Mouse (Mus musculus) v-Abl transformed pro-B cells (cell line): ENCODE measurements around the gene Il4ra.

Source experiments
- in situ Hi-C, 2 experiments: fragments of 400-800 bp; cut with MboI; formaldehyde crosslinking; loops; one replicate each; pipeline ENCODE4 v1.15.1; 2025; ENCODE audit not compliant: unreplicated experiment in 2 of 2

The Il4ra gene

DNA sequence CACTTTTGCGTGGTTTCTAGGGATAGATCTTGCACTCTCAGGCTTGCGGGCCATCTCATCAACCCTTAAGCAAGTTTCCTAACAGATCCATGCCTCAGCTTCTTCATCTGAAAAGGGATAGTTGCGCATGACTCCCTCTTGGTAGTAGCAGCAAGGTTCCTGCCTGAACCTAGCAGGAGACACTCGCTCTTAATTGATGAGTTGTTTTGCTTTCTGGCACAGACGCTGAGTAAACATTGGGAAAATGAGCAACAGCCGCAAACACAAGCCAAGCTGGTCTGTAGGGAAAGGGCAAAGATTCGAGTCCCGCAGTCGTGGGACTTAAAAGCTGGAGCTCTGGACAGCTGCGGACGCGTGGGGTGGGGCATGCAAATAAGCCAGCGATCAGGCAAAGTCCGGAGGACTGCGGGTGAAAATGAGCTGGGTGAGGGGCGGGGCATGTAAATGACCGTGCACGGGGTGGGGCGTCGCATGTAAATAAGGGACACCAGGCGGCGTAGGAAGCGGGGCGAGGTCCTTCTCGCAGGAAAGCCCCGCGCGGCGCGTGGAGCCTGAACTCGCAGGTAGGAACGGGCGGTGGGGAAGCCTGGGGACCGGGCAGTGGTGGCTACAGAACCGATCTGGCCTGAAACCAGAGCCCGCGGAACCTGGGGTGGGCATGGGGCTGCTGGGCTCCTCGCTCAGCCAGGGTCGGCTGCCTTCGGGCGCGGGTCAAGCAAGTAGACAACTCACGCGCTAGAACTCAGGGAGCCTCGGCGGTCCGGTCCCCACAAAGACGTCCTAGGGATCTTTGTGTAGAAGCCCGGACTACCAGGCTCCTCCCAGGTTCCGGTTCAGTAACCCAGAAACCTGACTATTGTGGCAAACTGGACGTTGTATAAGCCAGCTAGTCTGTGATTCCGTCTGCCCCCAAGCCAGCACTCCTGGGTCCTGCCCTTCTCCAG, at the start of gene Il4ra:
Il4ra (plus strand) TSS at position 355 of the 944 bp plus-strand sequence.
- in situ Hi-C loops: loop anchor here in 1 of 2 experiments (10.0 kb wide), 1 partner anchor 57 kb away; the partner anchor contains the start of gene Nsmce1

DNA sequence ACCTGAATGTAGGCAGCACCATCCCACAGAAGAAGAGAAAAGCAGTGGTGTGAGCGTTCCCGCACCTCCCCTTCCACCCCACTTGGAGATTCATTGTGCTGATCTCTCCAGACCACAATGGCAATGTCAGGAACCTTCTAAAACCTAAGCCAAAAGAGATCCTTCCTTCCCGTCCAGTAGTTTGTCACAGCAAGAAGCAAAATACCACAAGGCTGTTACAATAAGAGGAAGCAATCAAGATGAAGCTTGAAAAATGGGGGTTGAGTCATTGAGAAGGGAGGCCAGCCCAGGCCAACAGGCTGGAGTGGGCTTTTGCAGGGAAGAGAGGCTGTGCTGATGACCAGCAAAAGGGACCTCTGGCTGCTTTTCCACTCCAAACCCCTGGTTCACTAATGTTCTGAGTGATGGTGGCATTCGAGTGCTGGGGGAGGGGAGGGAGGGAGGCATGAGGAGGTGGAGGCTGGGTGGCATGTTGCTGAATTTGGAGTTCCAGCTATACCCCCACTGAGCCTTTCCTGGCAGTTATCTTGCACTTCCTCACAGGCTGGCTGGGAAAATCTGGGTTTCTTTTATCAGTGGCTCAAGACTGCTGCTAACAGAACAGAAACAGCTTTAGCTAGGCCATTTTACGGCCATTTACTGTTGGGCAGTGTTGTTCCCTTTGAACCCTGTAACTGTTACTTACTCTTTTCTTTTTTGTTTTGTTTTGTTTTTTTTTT, 48.4 kb upstream of the Il4ra start:
- in situ Hi-C loops: no loop called here

DNA sequence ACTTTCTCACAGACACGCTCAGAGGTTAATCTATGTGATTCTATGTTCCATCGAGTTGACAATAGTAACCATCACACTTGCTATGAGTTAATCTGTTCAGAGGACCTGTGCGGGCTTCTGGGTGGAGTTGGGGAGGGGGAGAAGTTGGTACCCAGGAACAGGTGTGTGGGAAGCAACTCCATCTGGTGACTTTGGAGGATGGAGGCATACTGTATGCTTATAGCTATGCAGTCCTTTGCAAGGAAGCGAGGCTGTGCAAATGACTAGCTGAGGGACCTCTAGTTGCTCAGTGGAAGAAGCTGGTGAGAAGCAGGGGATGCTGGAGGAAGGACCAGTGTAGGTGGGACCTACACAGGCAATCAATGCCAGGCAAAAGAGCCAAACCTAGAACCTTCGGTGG, 47.3 kb upstream of the Il4ra start:
- in situ Hi-C loops: no loop called here

DNA sequence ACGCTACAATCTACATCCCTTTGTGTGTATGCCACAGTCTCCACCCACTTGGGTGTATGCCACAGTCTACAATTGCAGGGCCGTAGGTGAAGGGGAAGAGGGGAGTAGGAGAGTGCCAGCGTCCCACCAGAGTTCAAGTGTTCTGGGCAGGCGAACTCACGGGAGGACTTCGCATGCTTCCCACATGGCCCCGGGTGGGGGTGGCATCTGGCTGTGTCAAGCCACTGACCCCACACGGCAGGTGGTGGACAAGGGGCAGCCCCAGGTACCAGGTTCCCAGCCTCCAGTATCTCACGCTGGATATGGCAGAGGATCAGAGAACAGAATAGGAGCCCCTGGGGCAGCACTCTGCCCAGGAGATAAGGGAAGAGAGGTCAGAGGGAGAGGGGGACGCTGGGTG, 46.4 kb upstream of the Il4ra start:
- in situ Hi-C loops: no loop called here

DNA sequence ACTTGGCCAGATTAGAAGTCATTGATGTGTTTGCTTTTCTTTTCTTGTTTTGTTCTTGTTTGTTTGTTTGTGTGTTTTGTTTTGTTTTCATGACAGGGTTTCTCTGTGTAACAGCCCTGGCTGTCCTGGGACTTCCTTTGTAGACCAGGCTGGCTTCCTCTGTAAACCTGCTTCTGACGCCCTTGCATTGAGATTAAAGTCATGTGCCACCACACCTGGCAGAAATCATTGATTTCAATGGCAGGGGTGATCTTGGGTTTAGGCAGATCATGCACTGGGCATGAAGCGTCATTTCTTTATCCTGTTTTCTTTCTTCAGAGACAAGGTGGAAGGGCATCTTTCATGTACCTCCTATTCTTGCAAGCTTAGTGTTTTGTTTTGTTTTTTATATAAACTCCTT, 44.6 kb upstream of the Il4ra start:
- in situ Hi-C loops: no loop called here

DNA sequence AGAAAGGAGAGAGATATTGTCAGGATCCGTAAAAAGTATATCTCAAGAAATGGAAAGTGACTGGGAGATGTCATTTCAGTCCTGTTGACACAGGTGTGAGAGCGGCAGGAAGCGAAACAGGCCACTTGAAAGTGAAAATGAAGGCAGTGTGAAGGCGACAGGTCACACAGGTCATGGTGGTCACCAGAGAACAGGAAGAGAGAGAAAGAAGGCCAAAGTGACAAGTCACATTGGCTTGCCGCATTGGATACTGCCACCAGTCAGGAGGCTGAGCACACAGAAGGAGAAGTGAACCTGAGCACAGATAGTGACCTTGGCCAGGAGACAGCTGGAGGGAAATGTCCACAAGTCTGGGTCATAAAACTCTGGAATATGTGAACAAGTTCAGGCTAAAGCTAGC, 40.5 kb upstream of the Il4ra start:
- in situ Hi-C loops: no loop called here

DNA sequence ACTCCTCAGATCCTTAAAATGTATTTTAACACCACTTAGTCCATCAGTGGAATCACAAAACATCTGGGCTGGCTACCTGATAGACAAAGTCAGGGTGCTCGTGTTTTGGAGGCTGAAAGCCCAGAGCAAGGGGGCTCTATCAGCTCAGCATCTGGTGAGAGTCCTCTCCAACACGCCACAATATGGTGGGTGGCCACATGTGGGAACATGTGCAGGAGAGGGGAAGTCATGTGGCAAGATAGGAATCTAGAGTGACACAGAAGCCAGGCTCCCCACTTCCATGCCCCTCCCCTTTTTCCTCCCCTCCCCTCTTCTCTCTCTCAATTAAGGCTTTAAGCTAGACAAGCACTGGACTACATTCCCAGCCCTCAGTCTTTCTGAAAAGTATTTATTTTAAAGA, 40.1 kb upstream of the Il4ra start:
- in situ Hi-C loops: no loop called here

DNA sequence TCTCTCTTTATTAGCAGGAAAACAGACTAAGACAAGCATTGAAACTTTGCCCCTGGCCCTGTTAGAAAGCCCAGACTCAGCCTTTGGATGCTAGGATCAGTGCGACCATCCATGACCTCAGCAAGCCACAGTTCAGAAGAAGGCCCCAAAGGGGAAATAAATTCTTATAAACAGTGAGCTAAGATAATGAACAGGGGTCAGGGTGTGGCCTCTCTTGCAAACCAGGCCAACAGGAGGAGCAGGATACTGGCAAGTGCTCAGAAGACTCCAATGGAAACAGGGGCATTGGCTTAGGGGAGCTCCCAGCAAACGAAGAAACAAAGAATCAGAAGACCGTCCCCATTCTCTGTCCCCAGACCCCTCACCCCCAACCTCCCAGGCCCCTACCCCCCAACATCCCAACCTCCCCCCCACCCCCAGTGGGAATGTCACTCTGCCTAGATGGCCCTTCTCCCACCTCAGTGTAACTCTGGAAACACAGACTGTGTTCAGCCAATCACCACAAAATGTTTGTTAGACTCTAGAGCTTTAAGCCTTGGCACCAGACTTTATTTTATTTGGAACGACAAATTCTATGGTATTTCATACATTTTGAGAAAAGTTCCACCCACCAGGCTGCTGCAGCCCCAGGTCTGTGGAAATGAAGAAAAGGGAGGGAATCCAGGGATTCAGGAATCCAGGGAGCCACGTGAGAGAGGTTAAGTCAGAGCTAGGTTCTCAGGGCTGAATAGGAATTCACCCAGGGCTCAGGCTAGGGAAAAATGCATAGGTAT, 36.7 kb upstream of the Il4ra start:
- in situ Hi-C loops: no loop called here

DNA sequence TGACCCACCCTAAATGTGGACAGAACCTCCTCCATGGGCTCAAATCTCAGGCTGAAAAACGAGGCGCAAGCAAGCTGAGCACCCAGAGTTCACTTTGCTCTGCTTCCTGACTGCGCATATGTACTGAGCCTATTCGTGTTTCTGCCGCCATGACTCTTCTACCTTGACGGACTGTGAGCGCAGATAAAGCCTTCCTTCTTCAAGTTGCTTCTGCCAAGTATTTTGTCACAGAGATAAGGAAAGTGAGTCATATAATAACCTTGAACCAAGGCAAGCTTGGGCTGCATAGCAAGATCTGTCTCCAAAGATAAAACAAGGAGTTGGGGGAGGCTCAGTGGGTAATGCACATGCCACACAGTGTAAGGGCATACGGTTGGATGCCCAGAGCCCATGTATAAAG, 35.2 kb upstream of the Il4ra start:
- in situ Hi-C loops: no loop called here

DNA sequence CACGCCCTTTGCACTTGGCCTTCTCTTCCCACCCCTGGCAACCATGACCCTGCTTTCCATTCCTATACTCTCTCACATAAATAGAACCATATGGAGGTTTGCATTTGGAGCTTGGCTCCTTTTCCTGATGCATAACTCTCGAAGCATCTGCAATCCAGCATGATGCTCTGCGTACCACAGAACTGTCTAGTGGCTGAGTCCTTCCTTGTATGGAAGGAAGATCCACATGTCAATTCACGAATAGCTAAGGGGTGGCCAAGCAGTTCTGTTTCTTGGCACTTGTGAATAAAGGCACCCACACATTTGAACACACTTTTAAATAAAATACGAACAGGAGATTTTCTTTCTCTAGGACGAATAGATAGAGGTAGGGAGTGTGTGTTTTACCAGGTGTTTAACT, 34.5 kb upstream of the Il4ra start:
- in situ Hi-C loops: no loop called here

DNA sequence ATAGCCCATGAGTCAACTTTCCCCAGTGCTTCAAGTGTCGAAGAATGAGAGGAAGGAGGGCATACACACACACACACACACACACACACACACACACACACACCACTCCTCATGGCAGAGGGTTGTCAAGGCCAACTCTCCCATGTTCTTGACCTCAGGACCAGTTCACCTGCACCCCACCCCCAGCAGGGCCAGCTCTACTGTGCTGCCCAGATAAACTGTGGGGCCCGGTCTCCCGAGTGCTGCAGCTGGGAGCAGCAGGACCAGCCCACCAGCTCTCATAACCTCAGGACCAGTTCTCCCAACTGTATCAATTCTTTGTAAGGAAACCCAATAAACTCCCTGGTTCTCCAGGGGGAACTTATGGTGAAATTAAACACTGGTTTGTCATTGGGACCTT, 32.2 kb upstream of the Il4ra start:
- in situ Hi-C loops: no loop called here

DNA sequence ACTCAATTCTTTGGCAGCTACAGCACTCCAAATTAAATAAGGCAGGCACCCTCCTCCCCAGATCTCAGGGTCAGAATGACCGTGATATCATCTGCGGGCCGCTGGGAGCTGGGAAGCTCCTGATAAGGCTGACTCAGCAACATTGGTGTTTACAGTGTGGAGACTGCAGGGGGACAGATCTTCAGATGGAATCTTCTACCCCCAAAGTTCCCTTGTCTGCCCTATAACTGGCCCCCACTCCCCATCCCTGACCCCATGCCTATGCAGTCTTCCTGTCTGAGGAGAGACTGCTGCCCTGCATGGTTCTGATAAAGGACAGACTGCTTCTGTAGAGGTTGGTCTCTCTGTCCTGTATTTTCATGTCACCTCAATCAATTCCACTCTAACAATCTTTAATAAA, 28.9 kb upstream of the Il4ra start:
- in situ Hi-C loops: no loop called here

DNA sequence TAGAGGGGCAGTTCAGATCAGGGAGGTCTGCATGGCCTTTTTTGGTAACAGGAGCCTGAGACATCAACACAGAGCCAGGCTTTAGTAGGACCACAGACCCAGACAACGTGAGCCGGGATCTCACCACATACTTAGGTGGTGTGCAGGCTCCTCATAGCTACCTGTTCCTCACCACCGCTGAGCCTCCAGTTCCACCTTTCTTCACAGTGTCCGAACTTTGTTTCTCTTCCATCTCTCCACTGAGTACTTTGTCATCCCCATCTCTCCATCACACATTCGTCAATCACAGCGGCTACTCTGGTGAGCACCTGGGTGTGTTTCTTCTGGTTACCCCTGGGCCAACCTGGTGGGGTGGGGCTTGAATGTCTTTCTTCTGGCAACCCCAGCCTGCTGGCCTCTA, 24.7 kb upstream of the Il4ra start:
- in situ Hi-C loops: no loop called here

DNA sequence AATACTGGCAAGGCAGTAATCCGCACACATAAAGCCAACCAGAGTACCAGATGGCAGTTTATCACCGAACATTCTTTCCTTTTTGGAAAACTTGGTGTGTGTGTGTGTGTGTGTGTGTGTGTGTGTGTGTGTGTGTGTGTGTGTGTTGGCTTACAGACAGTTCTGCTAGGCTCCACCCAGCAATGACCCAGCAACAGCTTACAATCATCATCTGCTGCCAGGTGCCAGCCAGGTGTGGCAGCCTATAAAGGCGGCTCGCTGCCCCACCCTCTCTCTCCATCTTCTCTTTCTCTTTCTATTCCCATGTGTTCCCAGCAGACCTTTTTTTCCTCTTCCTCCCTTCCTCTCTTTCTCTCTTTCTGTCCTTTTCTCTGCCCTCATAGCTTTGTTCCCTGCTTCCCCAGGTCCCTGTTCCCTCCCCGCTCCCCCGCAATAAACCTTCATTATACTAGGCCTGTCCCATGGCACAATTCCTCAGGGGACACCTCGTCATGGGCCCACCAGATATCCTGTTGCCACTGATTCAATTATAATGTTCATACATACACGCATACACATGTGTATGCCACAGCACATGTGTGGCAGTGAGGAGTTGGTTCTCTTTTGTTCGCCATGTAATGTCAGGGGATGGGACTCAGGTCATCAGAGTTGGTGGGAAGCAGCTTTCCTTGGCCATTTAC, 23.9 kb upstream of the Il4ra start:
- in situ Hi-C loops: no loop called here

DNA sequence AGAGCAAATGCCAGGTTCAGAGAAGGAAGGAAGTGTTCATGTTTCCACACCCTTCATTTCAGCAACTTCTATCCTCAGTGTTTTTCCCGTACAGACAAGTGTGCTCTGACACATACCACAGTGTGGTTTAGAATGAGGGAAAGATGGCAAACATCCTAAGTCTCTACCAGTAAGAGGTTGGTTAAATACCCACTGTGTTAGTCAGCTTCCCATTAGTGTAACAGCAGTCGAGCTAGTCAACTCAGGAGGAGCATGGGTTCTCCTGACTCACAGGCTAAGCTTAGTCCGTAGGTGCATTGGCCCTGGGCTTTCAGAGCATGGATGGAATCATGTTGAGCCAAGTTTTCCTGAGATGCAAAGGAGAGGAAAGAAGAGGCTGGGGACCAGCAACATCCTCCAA, 12.6 kb upstream of the Il4ra start:
- in situ Hi-C loops: no loop called here

DNA sequence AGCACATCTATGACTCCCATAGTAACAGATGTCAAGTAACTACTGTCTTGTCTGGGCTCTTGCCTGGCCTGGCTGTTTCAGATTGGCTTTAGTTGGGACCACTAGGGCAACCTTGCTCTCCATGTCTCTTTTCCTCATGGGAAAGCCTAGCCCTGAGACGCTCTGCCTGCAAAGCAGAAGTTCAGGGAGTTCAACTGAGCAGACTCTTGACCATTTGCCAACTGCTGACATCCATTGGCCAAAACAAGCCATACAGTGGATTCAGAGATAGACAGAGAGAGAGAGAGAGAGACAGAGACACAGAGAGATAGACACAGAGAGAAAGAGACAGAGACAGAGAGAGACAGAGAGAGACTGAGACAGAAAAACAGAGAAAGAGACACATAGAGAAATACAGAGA, 10.9 kb upstream of the Il4ra start:
- in situ Hi-C loops: no loop called here

DNA sequence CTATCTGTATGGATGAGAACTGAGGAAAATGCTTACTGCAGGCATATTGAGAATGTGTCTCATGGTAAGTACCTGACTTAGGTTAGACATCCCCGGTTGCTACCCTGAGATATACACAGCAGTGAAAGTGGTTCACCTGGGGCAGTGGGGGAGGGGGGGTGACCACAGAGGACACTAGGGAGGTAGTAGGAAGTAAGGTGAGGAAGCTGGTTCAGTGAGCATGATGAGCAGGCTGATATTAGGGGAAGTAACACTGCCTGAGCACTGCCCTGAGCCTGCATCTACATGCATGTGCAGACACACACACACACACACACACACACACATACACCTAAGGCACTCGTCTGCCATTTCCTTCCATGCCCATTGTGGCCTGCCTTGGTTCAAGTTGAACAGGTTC, 10.1 kb upstream of the Il4ra start:
- in situ Hi-C loops: no loop called here

DNA sequence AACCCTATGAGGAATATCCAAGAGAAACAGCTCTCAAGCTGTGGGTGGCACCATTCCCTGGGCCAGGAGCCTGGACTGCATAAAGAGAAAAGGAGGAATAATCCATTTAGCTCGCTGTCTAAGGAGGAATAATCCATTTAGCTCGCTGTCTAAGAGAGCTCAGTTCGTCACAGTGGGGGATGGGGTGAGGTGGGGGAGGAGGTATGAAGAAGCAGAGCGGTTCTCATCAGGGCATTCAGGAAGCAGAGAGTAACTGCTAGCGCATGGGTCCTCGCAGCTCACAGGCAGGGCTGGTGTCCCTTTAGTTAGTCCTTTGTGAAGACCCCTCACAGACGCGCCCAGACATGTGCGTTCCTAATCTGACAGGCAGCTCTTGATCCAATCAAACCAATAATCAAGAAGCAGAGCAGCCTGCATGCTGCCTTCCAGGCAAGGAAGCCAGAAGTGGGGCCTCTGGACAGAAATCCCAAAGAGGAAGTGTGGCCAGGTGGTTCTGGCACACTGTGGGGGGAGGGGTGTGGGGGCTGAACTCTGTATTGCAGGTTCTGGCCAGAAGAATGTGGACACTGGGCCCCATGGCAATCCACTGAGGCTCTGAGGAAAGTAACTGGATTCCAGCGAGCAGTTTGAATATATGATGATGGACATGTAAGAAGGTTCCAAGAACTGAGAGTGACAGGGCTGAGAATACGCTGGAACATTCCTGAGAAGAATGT, 9.4 kb upstream of the Il4ra start:
- in situ Hi-C loops: no loop called here

DNA sequence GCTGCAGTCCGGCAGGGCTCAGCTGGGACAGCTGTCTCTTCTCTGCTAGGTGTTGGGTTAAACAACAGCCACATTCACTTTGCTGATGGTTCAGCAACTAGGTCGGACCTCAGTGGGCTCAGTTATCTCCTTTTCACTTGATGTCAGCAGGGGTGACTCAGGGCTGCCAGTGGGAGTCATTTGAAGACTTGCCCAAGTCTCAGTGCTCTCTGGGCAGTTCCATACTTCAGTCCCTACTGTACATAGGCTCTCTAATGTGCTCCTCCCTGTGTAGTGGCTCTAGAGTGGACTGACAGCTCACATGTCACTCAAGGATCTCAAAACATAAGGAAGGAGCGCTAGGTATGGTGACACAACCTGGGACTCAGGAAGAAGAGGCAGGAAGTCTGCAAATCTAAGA, 8.4 kb upstream of the Il4ra start:
- in situ Hi-C loops: no loop called here

DNA sequence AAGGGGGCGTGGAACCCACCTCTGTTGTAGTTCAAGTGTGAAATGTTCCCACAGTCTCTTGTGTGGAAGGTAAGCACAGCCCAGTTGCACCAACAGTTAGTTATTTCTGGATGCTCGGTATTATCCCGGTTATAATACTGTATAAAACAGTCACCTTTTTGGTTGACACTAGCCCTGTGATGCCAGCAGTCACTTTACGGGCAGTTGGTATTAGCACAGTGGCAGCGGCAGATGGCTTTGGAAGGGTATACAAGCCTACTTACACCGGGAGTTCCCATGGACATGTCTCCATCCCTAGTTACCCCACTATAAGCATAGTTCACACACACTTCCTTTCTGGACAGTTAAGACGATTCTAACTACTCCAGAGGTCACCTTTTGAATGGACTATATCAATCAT, 6.6 kb upstream of the Il4ra start:
- in situ Hi-C loops: no loop called here
